Mouse (Mus musculus): ENCODE measurements at regions not wholly inside any gene's neighbourhood (a gene's known extent, or its start where the extent isn't known, plus 50 kb on each side); places are given as distances from the start of the nearest gene placed in this dataset.

DNA sequence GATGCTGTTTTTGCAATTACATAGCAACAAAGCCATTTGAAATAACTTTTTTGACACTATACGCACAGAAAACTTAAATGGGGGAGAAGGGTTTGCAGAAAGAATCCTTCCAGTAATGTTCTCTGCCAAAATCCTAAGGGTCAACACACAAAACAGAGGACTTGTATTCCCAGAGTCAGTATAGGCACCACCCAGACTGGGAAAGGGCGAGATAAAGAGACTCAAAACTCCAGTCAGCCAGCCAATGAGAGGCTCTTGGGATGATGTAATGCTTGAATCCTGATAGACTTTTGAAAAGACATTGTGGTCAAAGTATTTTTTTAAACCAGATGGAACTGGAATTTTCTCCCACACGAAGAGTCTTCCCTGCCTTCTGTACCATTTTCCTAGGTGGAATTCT lies 175.9 kb downstream of the Lmo4 start:
- no peak for TF ChIP-seq POLR2A (IDR thresholded peaks at IDR 0.05; ENCODE audit: low read depth, low read length)
- TF ChIP-seq CTCF (conservative IDR thresholded peaks at IDR 0.05; ENCODE audit: insufficient read depth, insufficient read length, low read depth, low read length), result no peak

Measured in kidney, adult 2 months (tissue).